Mouse (Mus musculus) layer of hippocampus, adult 9-10 months (tissue): ENCODE measurements around the gene Dnah11.
"Not testable (repeated sequence)": the region's sequence is repeated elsewhere in the genome, so short reads cannot be mapped to it uniquely, and the experiment has no call there.

Experiments
- DNase-seq: peaks from one replicate; pipeline ENCODE4 v3.0.0; 2022; ENCODE audit warnings: low spot score

The Dnah11 gene

DNA sequence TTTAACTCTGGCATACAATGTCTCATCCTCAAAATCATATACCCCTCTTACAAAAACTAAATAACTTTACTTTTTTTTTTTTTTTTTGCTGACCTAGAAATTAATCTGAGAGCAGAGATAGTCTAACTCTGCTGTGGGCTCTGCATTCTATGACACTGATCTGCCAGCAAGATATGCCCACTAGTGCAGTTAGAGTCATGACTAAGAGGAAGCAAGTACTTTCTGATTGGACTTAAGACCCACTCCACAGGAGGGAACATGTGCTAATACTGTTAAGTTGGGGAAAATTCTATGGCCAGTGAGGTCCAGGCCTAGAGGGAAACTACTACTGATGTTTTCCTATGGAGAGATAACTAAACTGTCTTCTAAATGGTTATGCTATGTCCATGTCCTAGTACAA lies 225.1 kb downstream of the Dnah11 start:
- DNase-seq = no peak

- DNase-seq = no peak
Observed at GRCm38 (mm10) chr12:117962698-117963097, 236.1 kb downstream of the Dnah11 start.

DNA sequence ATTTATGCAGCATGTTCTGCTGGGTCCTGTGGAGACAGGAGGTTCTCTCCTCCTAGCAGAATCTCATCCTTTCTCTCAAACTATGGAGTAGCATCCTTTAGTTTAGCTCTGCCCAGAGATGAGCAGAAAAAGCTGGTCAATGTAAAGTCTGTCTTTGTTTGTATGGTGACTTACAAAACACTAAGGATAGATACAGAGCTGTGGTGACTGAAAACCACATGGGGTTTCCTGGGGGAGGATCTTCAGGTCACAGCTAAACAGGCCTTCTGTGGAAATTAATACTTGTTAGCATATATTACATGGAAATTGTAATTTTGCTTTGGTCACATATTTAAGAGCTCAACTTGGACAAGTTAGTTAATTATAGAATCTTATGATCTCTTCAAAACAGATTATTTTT lies 239.6 kb downstream of the Dnah11 start:
- DNase-seq = no peak

- no peak for DNase-seq
Observed at GRCm38 (mm10) chr12:117946823-117947704, 251.8 kb downstream of the Dnah11 start.

DNA sequence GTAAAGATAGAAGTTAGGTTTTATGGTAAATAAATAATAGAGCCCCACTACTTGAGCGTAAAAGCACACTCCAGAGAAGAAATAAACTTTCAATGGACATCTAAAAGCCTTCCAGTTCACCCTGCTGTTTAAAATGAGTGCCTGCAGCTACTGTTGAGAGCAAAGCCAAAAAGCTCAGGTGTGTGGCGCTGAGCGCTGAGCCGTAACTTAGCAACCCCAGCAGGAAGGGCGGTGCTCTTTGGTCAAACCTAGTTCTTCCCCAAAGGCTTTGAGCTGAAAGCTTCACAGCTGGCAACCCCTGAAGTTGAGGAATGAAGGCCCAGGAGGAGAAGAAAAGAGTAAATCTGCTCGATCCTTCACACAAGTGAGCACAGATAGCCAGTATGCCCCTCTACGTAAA lies 256.9 kb downstream of the Dnah11 start:
- DNase-seq = no peak

- DNase-seq = no peak
Observed at GRCm38 (mm10) chr12:117938214-117938613, 260.6 kb downstream of the Dnah11 start.

DNA sequence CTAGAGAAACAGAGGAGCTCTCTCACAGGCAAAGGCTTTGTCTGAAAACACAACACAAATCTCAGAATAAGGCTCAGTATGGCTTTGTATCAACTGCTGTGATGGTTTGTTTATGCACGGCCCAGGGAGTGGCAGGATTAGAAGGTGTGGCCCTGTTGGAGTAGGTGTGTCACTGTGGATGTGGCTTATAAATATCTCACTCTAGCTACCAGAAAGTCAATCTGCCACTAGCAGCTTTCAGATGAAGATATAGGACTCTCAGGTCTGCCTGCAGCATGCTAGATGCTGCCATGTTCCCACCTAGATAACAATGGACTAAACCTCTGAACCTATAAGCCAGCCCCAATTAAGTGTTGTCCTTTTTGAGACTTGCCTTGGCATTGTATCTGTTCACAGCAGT lies 266.8 kb downstream of the Dnah11 start:
- no peak for DNase-seq

GRCm38 (mm10) chr12:117929768-117930167 lies 269.1 kb downstream of the Dnah11 start:
- DNase-seq = no peak

- DNase-seq = no peak
Observed at GRCm38 (mm10) chr12:117915826-117916588, 282.8 kb downstream of the Dnah11 start.

- DNase-seq = no peak
Observed at GRCm38 (mm10) chr12:117914613-117915245, 284.1 kb downstream of the Dnah11 start.

DNA sequence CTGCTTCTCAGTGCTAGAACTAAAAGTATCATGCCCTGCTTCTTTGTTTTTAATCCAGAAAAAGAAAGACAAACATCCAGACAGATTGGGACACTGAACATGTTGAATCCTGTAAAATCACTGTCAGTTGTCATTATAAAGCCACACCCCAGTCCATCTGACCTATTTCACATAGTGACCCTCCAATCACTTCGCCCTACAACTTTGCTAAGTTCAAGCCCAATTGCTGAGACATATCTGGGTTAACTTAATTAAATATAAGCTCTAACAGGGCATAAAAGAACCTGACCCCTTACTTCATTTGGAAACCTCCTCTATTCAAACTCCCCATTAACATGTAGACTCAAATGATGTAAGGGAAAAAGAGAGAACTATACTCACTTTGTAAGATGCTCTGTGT lies 287.4 kb downstream of the Dnah11 start:
- no peak for DNase-seq

- not testable (repeated sequence) for DNase-seq
Observed at GRCm38 (mm10) chr12:117905232-117905840, 293.5 kb downstream of the Dnah11 start.

DNA sequence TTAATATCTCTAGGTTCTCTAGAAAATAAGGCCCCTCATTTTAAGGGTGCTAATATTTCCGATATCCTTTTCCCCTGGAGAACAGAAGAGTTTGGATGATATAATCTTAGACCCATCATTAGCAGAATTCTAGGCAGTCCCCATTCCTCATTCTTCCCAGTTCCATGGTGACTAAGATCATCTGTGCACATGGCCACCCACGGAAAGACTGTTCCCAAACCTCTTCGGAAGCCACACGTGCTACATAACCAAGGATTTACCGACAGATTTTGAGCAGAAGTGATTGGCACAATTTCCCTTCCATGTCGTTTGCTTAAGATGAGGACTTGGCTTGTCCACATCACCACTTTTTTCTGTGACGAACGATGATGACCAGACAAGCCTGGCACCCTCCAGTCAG lies 295.2 kb downstream of the Dnah11 start:
- DNase-seq = no peak

GRCm38 (mm10) chr12:117901352-117901751 lies 297.5 kb downstream of the Dnah11 start:
- DNase-seq = not testable (repeated sequence)

DNA sequence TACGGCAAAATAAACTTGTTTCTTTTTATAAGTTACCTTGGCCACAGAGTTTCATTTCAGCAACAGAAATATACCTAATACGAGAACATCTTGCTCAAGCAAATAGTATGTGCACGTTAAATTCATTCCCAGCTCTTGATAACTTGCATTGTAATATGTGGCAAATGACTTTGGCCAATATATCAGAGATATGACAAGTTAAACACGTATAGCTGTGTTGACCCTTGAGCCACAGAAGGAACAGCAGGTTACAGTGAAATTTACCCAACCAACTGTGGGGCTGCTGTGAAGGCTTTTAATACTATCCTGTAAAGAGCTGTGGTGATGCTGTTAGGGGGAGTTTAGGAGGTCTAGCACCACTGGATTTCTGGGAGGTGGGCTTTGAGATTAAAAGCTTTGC lies 298.0 kb downstream of the Dnah11 start:
- DNase-seq = not testable (repeated sequence)

GRCm38 (mm10) chr12:117887422-117887821 lies 311.4 kb downstream of the Dnah11 start:
- DNase-seq = no peak

- no peak for DNase-seq
Observed at GRCm38 (mm10) chr12:117884627-117885026, 314.2 kb downstream of the Dnah11 start.

- no peak for DNase-seq
Observed at GRCm38 (mm10) chr12:117878341-117878740, 320.5 kb downstream of the Dnah11 start.

DNA sequence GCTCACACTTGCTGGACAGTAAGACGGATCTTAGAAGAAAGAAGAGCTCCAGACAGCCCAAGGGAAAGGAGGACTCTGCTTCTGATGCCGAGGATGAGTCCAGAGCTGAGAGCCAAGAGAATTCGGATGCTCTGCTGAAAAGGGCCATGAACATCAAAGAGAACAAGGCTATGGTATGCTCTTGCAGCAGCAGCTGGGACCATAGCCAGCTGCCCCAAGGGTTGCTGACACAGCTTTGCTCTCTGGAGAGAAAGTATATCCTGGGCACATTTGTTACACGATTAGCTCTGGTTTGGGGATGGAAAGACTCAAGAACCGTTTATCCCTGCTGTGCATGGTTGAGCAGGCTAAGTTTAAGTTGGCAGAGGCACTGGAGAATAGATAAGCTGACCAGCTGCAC lies 326.6 kb downstream of the Dnah11 start:
- DNase-seq = no peak

DNA sequence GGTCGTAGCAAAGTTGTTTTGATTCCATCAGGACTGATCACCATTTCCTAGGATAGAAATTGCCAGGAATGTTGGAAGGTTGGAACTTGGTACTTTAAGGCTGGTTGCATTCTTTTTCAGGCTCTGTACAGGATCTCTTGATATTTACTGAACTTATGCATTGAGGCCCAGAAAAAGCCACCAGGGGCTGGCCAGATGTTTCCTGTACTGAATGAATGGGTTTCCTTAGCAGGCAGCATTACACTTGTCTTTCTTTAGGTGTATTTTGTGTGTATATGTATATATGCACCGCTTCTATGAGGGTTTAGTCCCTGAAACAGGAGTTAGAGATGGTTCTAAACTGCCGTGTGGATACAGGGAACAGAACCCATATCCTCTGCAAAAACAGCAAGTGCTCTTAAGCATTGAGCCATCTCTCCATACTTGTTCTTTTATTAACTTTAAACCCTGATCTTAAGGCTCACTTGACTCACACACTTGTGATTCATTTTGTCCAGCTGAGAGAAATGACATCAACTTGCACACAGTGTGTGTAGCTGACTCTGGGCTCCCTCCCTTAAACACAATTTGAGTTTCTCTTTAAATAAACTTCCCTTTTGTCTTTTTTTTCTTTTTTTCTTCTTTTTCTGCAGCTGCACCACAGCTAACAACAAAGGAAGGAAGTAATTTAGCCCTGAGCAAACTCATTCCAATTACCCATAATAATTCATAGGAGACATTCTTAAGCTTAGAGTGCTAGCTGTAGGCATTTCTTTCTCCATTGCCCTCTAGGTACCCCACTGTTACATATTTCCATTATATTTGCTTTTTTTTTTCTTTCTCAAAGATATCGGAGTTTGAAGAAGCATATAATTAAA lies 330.9 kb downstream of the Dnah11 start:
- DNase-seq = no peak

DNA sequence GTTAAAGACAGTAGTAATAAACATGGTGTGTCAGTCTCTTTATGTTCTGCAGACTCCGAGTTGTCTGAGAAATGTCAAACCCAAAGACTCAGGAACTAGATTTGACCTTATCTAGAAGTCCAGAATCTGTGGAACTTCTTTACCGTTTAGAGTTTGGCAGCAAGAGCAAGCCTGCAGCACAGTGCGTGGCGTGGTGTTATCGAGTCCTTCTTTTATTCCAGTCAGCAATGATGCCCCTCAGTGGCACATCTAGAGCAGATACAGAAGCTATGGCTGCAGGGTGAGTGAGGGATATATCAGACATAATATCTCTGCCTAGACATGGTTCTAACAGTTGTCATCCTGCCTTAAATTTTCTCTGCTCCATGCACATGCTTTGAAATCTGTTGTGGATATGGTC lies 336.2 kb downstream of the Dnah11 start:
- no peak for DNase-seq
